Mouse (Mus musculus): ENCODE data around the gene Card10.

DNA sequence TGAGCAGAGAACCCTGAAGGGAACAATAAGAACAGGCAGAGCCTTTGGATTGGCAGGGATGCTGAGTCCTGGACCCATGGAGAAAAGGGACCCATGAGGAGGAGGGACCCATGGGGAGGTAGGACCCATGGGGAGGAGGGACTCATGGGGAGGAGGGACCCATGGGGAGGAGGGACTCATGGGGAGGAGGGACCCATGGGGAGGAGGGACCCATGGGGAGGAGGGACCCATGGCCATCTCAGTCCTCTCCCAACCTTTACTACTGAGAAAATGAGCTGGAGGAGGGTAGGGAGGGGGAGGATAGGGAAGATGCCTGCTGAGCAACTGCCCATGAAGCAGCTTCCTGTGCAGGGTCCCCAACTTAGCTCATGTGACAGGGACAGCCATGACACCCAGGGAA is 49.9 kb downstream of the Card10 start:
- TF ChIP-seq CTCF (IDR thresholded peaks at IDR 0.05; ENCODE audit: extremely low read depth, insufficient read length, insufficient replicate concordance, low read depth, low read length) (no peak), POLR2A (IDR thresholded peaks at IDR 0.05; ENCODE audit: low read depth, low read length) (no peak)

Measured in small intestine, adult 2 months (tissue).